Mouse (Mus musculus) frontal cortex, adult 2 months (tissue): Measurements from ENCODE around the gene Snd1. TPM values are rescaled to one million over a fixed set of nuclear protein-coding genes. Genes with fewer than 3 reads are reported as not detected.

ENCODE experiments used
- DNase-seq, 2 experiments: peaks; one replicate each; pipeline ENCODE4 v3.0.0; 2022; ENCODE audit warnings: low spot score in 1 of 2; ENCODE audit errors: extremely low spot score in 1 of 2
- polyA plus RNA-seq: library from polyadenylated mRNA; depleted of rRNA; stranded (reverse); fragments of >200 nt; gene quantifications from 2 replicates; pipeline ENCODE4 v1.2.3, GENCODE M21; 2012

The Snd1 gene
- polyA plus RNA-seq, 1 experiment = 67.8 TPM

DNA sequence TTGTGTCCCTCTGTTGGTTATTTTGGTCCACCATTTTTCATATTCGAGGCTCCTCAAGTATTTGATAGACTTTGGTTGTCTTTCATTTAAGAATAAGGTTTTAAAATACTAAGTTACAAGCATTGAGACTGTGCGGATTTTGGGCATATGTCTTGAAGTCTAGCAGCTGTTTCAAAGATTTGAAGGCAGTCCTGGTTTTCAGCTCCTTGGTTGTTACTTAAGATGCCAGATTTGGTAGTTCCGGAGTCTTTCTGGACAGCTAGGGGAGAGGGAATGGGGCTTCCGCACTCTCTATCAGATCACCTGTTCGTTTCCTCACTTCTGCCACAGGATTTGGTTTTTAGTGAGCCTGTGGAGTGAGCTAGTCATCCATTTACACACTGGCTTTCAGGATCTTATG is 61.5 kb downstream of the Snd1 start:
- peak in 1 of 2 experiments; percentile 52 for DNase-seq

DNA sequence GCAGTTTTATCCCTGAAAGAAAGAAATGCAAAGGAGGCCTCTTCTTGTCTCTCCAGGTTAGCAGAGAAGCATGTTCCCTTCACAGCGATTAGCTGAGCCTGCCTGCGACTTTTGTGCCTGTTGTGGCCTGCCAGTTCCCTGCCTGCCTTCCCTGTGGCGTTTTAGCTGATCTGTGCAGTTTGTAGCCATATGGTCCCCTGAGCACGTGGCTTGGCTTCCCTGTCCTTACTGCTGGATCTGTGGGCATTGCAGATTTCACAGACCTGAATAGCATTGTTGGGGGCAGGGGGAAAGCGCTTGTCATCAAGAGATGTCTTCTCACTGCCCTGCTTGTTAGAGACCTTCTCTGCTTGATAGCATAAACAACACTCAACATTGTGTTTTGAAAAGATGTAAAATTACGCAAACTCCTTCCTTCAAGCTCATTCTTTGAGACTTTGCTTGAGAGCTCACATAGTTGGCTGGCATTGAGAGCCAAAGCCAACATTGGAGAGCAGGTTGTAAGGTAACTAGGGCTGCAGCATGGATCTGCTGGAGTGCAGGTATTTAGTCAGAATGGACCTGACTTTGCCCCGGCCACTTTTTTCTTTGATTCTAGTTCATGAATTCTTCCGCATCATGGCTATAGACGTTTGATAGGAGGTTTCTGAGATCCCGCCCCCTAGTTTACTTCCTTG is 63.0 kb downstream of the Snd1 start:
- DNase-seq = peak; percentile 57 to 76

DNA sequence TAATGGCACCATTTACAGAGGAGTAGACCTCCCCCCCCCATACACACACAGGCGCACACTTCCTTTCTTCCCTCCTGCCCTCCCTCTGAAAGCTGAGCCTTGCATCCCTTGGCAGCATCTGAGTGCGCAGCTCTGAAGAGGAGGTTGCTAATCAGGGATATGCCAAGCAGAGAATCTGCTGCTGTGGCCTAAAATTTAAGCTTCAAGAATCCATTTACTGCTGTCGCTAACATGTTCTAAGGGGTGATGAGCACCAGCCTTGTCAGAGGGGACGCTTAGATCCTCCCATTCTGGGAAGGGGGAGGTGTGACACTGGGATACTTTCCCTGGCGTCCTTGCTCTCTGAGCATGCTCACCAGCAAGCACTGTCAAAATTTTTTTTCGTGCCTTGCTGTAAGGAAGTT is 67.4 kb downstream of the Snd1 start:
- peak; percentile 78 to 82 for DNase-seq

DNA sequence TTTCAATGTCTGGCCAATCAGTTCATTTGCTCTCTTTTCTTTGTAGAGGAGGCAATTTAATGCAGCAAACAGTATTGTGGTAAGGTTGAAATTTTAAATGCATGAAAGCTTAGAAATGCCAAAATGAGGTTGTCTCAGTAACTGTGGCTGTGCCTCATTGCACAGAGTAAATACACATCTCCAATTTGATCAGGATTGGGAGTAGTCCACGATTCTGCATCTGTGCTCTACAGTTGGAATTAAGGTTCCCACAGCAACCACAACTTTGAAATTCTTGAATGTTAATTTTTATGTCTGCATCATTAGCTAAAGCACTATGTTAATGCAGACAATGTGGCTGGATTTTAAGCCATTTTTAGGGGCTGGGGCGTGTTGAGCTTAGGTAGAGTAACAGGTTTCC is 72.0 kb downstream of the Snd1 start:
- DNase-seq = no peak

DNA sequence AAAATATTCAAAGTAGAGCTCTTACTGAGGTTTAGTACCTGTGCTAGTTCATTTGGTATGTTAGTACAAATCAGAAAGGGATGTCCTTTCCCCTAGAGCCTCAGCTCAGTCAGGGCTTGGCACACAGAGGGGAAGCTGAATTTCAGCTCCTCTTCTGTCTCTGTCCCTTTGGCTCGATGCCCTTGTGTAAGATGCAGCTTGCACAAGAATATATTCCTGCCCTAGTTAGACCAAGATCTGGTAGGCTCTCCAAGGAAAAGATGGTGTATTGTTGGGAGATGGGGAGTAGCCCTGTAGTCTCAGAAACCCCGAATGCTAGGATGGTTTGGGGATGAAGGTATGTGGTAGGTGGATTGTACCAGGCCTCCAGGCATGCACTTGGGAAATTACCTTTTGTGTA is 74.4 kb downstream of the Snd1 start:
- DNase-seq = peak in 1 of 2 experiments; percentile 54

DNA sequence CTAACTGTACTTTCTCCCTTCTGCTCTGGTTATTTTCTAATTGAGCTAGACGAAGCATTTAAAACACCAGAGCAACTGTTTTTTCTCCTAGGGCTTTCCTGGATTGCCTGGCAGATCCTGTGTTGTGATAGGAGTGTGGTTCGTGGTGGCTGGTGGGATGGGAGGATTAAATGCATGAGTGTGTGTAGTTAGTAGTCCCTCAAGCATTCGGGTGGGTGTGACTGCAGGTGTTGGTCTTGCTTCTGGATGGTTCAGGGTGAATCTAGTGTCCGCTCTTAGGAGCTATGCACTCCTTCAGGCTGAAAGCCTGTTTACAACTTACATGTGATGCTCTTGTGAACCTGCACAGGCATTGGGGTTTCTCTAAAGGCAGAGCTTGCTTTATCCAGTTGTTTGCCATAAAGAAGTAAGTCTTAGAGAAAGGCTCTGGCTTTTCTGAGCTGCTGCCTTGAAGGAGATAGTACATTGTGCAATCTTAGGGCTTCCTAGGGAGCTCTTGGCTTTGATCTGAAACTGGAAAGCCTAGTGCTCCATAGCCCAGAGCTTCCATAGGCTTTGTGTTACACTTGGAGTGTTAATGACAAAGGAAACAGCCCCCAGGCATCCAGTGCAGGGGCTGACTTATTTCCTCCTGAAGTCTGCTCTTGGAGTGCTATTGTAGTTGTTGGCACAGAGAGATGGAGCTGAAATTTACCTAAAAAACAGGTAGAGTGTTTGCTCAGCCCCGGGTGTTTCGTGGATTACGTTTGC is 75.5 kb downstream of the Snd1 start:
- no peak for DNase-seq

DNA sequence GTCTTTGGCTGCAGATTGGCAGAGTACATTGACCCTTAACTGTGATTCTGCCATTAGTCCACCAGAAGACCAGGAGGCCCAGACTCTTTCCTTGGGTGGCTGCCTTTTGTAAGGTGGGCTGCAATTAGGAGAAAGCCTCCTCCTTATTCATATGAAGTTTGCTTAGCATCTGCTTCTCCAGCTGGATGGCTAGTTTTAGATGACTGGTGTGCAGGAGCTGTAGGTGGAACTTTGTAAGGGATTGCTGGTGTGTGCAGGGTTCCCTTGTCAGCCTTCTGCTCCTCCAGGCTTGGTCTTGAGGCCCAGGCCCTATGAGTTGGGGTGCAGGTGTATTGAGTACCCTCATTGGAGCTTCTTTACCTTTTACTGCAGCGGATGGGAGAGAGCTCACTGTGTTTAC is 79.5 kb downstream of the Snd1 start:
- DNase-seq = peak; percentile 53 to 61

DNA sequence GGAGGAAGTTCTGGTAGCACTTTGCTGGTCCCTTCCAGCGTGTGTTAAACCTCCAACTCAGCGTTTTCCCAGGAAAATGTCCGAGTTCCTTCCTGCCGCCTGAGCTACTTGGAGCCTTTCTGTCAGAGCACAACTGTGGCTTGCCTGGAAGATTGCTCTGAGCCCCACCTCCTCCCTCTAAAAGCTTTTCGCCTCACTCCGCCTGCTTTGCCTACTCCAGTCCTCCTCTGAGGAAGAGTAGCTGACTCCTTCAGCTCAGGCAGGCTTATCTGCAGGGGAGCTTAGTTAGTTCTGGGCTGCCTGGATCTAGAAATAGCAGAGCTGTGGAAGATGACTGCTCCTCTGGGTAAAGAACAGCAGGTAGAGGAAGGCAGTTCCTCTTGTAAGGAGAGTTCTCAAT is 80.1 kb downstream of the Snd1 start:
- peak in 1 of 2 experiments; percentile 60 for DNase-seq

DNA sequence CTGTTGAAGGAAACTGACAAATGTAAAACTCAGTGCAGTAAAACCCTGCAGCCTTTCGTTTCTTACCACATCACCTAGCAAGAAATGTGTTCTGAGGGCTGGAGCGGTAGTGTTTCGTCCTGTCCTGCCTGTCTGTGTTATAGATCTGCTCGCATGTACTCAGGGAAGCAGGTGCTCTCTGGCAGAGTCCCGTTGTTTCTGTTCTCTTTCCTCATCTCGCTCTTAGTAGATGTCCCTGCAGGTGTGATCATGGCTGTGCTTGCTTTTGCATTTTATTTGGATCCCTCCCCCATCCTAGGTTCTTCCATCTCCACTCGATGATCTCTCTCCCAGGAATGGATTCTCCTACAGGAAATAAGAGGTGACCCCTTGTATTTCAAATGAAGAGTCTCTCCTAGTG is 80.5 kb downstream of the Snd1 start:
- no peak for DNase-seq

DNA sequence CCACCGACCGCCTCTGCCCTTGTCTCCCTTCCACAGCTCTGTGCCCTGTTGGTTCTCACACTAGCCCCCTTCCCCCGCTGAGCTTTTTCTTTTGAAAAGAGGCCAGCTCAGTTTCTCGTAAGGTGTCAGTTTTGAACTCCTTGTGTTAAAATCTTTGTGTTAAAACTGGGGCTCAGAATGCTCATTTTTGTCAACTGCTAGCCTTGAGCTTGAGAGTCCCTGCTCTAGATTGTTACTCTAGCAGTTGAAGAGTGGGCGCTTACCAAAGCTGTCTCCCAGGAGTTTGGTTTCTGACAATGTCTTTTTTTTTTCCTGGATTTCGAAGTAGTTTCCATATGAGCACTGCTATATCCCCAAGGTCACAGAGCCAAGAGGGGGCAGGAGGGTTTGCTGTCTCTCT is 82.8 kb downstream of the Snd1 start:
- DNase-seq = no peak

DNA sequence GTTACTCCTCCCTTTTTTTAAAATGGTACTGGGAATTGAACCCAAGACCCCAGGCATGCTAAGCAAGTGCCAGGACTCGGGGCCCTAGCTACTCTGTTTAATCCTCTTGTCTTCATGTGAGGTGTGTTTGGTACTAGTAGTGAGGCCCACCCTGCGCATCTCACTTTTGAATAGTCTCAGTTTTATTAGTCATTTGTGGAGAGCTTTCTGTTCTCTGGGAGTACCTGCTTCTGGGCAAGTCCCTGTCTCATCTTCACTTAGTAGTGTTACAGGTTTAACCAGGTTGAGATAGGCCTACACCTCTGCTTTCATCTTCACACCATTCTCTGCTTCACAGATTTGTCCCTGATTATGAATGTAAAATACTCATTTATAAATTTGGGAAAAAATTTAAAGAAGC is 84.5 kb downstream of the Snd1 start:
- no peak for DNase-seq

DNA sequence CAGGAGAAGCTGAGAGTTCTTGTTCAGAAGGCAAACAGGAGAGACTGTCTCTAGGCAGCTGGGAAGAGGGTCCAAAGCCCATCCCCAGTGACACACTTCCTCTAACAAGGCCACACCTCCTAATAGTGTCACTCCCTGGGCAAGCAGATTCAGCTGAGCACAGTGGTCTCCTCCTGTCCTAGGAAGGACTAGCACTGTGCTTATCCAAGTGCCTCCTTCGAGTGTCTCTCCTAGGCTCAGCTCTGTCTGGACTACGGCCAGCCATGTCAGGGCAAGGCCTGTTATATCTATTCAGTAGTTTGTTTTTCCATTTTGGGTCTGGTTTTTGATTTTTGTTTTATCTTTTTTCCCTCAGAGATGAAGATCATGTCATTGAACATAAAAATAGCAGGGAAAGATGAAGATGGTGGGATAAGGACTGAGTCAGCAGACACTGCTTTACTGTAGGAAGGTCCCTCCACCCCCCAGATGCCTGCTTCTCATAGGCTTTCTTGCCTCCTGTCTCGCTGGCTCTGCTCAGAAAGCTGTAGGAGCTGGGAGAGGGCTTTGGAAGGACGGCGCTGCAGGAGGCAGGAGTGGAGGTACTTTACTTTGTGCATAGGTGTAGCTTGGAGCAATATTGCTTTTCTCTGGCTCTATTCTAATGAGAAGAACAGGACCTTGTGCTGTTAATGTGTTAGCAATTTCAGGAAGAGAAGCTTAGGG is 86.5 kb downstream of the Snd1 start:
- DNase-seq = peak in 1 of 2 experiments; percentile 52

DNA sequence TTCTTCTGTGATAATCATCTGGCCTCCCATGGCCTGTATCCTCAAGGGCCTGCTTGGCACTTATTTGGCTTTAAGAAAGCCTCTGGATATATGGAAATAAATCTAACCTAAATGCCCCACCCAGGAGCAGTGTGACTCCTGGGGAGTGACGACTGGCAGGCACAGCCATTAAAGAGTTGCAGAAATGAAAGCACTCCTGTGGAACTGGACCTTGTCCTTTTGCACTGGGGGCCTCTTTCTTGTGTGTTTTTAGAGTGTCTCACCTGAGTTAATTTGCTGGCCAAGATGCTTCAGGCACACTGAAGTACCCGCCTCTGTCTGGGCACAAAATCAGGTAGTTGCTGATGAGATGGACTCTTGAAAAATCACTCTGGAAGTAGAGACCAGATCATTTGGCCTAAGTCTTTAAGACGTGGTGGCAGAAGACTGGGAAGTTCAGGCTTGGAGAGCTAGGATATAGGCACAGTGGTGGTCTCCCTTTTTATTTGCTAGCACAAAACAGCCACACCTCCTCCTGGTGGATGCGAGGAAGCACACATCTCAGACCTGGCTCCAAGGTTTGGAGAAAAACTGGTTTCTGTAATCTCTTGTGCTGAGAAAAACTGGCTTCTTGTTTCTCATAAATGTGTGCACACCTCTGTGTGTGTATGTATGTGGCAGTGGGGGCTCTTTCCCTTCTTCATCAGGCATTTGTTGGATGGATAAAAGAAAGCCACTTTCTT is 87.5 kb downstream of the Snd1 start:
- DNase-seq = no peak

DNA sequence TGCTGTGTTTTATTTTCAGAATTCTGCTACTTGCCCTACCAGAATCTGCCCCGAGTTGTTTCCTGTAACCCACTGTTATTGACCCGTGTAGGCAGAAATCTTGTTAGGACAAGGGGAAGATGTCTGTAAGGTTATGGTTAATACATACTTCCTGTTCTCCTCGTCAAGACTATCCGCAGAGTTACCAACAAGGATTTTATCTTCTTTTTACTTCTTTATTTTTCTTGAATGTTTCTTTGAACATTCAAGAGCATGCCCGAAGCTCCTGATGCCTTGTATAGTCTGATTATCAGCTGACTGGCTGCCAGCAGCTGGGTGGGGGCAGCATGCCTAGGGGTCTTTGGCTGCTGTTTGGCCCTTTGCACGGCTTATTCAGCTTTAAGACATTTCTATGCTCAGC is 93.0 kb downstream of the Snd1 start:
- no peak for DNase-seq

DNA sequence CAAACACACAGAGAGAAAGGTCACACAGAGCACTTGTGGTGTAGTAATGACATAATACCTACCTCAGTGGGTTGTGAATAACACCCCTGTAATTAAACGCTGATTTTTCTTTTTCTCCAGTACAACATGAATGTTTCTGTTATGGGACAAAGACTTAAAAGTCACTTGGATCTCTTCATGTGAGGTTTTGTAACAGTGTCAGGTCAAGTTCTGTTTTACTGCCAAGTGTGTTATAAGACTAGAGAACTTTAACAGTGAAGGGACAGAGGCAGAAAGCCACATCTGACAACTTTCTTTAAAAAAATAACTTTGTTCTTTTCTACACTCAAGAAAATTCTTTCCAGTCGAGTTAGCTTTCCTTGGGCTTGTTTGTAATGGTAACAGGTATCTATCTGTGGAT is 97.0 kb downstream of the Snd1 start:
- DNase-seq = no peak

DNA sequence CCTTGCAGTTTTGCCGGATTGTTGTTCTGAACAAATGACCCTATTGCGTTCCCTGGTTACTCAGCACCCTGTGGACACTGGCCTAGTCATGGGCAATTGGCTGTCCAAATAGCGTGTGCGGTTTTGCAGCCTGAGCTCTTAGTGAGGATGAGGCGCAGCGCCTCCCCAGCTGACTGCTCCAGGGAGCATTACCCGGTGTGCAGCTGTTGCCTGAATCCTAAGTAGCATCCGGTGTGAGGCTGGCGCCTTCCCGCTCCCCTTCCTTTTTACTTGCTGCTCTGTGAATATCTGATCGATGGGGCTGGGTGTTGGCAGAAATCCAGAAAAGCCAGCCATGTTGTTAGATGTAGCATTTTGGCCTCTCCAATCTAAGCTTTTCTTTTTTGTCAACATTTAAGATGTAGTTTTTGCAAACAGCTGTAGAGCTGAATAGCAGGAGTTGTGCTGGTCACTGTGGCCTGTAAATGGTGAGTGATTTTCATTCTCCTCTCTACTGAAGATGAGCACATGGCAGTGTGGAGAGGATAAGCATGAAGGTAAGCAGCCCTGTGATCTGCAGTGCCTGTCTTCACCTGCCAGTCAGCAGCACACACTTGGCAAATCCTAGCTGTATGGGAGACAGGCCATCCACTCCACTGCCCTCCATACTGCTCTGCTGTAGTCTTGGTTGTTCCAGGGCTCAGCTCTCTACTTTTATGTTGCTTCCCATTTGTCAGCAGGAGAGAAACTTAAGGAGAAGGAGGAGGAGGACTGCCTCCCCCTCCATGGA is 98.2 kb downstream of the Snd1 start:
- no peak for DNase-seq

DNA sequence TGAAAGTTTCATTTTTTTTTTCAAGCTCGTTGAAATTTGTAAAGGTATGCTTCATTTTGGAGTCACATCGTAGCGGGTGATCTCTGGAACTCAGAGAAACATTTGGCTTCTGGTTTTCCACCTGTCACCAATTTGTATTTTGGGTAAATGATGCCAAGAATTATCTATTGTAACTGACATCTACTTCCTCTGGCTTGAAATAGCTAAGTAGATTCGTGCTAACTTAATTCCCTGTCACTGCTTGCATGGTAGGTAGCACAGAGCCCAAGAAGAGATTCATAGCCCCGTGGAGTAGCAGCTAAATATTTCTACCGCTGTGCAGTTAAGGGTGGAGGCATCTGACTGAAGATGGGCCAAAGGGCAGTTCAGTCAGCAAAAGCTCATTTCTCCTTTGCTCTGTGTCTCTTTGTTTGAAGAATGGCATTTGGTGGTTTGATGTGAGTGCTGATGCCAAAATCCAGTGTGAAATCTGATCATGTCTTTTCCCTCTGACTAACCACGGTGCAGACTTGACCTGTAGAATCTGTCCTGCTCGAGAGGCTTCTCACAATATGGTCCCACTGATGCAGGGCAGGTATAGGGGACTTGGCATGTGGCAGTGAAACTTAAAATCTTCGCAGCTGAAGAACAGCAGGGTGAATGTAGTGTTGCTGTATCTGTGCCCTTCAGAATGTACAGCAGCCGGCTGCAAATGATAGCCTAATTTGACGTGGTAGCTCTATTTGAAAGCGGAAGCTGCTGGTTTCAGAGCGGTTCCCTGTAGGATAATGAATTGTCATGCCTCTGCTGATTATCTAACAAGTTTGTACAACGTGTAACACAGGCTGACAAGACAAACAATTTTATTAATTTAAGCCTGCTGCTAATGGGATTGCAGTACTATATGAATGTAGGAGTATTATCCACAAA is 101.7 kb downstream of the Snd1 start:
- DNase-seq = no peak

DNA sequence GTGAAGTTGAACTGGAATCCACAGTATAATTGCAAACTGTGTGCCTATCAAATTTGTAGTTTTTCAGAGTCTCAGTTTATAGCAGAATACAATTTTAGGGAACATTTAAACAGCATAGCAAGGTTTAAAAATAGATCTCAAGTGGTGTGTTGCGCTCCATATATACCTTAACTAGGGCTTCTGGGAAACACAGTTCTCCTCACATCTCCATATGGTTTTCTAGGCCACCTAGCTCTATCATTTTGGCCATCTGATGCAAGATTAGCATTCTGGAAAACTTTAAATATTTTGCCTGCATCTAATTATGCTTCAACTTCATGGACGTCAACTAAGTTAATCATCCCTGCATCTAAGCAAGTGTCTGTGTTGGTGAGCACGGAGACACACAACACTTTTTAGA is 107.9 kb downstream of the Snd1 start:
- peak in 1 of 2 experiments; percentile 48 for DNase-seq

DNA sequence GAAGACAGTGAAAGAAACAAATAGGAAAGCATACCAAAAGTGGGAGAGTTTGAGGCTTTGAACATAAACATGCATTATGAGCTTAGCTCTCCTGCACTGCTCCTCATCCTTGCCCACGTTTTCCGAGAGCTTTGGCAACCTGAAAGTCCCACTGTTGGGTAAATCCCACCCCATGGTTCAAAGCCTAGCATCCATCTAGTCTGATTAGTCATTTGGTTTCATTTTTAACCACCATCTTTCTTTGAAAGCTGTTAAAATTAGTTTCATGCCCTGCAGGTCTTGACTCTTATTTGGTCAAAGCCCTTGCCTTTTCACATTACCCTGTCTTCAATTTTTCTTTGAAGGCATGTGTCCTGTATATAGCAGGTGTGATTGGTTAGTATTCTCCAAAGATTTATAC is 108.5 kb downstream of the Snd1 start:
- DNase-seq = no peak
